Comparison of ENCODE assay signal across 25 mouse cellular contexts in the genomic region with DNA sequence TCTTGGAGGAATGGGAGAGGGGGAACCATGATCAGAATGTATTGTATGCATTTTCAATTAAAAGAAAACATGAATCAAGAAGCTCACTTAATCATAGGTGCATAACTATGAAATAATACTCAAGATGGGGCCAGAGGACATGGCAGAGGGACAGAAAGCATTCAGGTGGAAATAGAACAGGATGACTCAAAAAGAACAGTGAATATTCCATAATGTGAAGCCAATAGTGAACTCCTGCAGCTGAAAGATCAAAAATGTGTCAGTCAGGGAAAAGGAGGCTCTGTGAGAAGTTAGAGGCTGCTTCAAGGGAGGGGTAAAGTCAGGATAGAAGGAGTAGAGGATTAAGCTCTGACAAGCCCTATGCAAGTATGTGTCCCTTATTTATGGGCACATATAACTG. TPM values are rescaled to one million over a fixed set of nuclear protein-coding genes. Genes with fewer than 3 reads are reported as not detected.
A peak's percentile ranks its signal among the peaks of the same experiment; 100 is the strongest.
DNase-seq lines count a peak whose midpoint lies in the region; ATAC-seq and TF ChIP-seq lines count a peak whose summit lies in the region.
"Had no signal": no experiment of that assay in that cellular context is flagged by ENCODE, and none has a peak within 500 bp of the region (broad histone marks: within the 10 kb centered on the region; RNA-seq: fewer than 3 reads in every experiment).

No protein-coding gene starts in this region.

- TF ChIP-seq POLR2A in heart, adult 2 months (IDR thresholded peaks at IDR 0.05; ENCODE audit: insufficient read depth, low read depth, low read length): no peak

- intact Hi-C loops in heart, adult 2 months (cut with DNase I): no loop called here

- no peak overlapping the region for H3K4me2 ChIP-seq in midbrain, embryonic 12.5 days (replicated peaks)
- H3K4me2 ChIP-seq in midbrain, postnatal 0 days (ENCODE audit: low read depth, low read length, poor library complexity, severe bottlenecking): no peak overlapping the region
- H3K4me2 ChIP-seq in forebrain, embryonic 16.5 days (ENCODE audit: low read length): no peak overlapping the region
- H3K4me2 ChIP-seq: embryonic facial prominence, embryonic 13.5 days; forebrain, embryonic 12.5 days; forebrain, embryonic 15.5 days; heart, embryonic 11.5 days; hindbrain, embryonic 12.5 days; hindbrain, embryonic 15.5 days had no signal

- TF ChIP-seq CTCF in heart, adult 2 months (IDR thresholded peaks at IDR 0.05): no peak
- no peak for TF ChIP-seq CTCF in midbrain, postnatal 0 days (IDR thresholded peaks at IDR 0.05)

- H3K9ac ChIP-seq in heart, adult 2 months (ENCODE audit: low read depth, low read length): no peak overlapping the region
- no peak overlapping the region for H3K9ac ChIP-seq in midbrain, embryonic 12.5 days (replicated peaks)
- no peak overlapping the region for H3K9ac ChIP-seq in midbrain, postnatal 0 days (replicated peaks; ENCODE audit: low read length, poor library complexity, severe bottlenecking)
- no peak overlapping the region for H3K9ac ChIP-seq in forebrain, embryonic 16.5 days (replicated peaks; ENCODE audit: low read depth, low read length)
- H3K9ac ChIP-seq: embryonic facial prominence, embryonic 13.5 days; forebrain, embryonic 12.5 days; forebrain, embryonic 15.5 days; hindbrain, embryonic 12.5 days; hindbrain, embryonic 15.5 days had no signal

- peaks cover 2% of the 10 kb centered on the region for H3K4me1 ChIP-seq in heart, adult 2 months (ENCODE audit: control insufficient read depth, insufficient read depth, low read length)
- no peaks in the 10 kb centered on the region for H3K4me1 ChIP-seq in heart, embryonic 10.5 days
- no peaks in the 10 kb centered on the region for H3K4me1 ChIP-seq in midbrain, embryonic 12.5 days
- no peaks in the 10 kb centered on the region for H3K4me1 ChIP-seq in midbrain, postnatal 0 days (ENCODE audit: insufficient read depth, low read length)
- H3K4me1 ChIP-seq in forebrain, embryonic 16.5 days (replicated peaks; ENCODE audit: control insufficient read depth, insufficient read depth, low read length): no peaks in the 10 kb centered on the region
- H3K4me1 ChIP-seq: embryonic facial prominence, embryonic 10.5 days; embryonic facial prominence, embryonic 13.5 days; forebrain, embryonic 12.5 days had no signal

- no peaks in the 10 kb centered on the region for H3K9me3 ChIP-seq in heart, embryonic 10.5 days
- no peaks in the 10 kb centered on the region for H3K9me3 ChIP-seq in midbrain, embryonic 12.5 days
- no peaks in the 10 kb centered on the region for H3K9me3 ChIP-seq in midbrain, postnatal 0 days (ENCODE audit: low read length)
- H3K9me3 ChIP-seq in forebrain, embryonic 16.5 days (ENCODE audit: control insufficient read depth, low read length): no peaks in the 10 kb centered on the region
- H3K9me3 ChIP-seq: embryonic facial prominence, embryonic 10.5 days; embryonic facial prominence, embryonic 13.5 days; forebrain, embryonic 12.5 days; forebrain, embryonic 15.5 days; hindbrain, embryonic 12.5 days; hindbrain, embryonic 15.5 days had no signal

- H3K36me3 ChIP-seq in heart, adult 2 months (ENCODE audit: control insufficient read depth, insufficient read depth, low read length): peaks cover 13% of the 10 kb centered on the region
- H3K36me3 ChIP-seq in heart, embryonic 10.5 days: no peaks in the 10 kb centered on the region
- no peaks in the 10 kb centered on the region for H3K36me3 ChIP-seq in midbrain, embryonic 12.5 days
- no peaks in the 10 kb centered on the region for H3K36me3 ChIP-seq in midbrain, postnatal 0 days (ENCODE audit: insufficient read depth, low read length)
- H3K36me3 ChIP-seq in forebrain, embryonic 16.5 days (ENCODE audit: control insufficient read depth, insufficient read depth): no peaks in the 10 kb centered on the region
- H3K36me3 ChIP-seq: embryonic facial prominence, embryonic 10.5 days; embryonic facial prominence, embryonic 13.5 days; forebrain, embryonic 12.5 days; forebrain, embryonic 15.5 days; hindbrain, embryonic 12.5 days; hindbrain, embryonic 15.5 days had no signal

- H3K27me3 ChIP-seq in heart, adult 2 months (ENCODE audit: control insufficient read depth, insufficient read depth, low read length): no peaks in the 10 kb centered on the region
- no peaks in the 10 kb centered on the region for H3K27me3 ChIP-seq in heart, embryonic 10.5 days (ENCODE audit: insufficient read depth, poor library complexity, severe bottlenecking)
- no peaks in the 10 kb centered on the region for H3K27me3 ChIP-seq in midbrain, embryonic 12.5 days
- no peaks in the 10 kb centered on the region for H3K27me3 ChIP-seq in midbrain, postnatal 0 days (ENCODE audit: insufficient read depth, low read length)
- H3K27me3 ChIP-seq in forebrain, embryonic 16.5 days (replicated peaks; ENCODE audit: control insufficient read depth, insufficient read depth, low read length): no peaks in the 10 kb centered on the region
- H3K27me3 ChIP-seq: embryonic facial prominence, embryonic 13.5 days; forebrain, embryonic 12.5 days; forebrain, embryonic 15.5 days; hindbrain, embryonic 12.5 days; hindbrain, embryonic 15.5 days had no signal

- TF ChIP-seq EP300 in heart, adult 2 months (IDR thresholded peaks at IDR 0.05; ENCODE audit: insufficient read depth, low read depth, low read length): no peak

- H3K4me3 ChIP-seq in heart, adult 2 months: no peak overlapping the region
- H3K4me3 ChIP-seq in heart, embryonic 10.5 days: no peak overlapping the region
- no peak overlapping the region for H3K4me3 ChIP-seq in midbrain, embryonic 12.5 days
- H3K4me3 ChIP-seq in midbrain, postnatal 0 days (ENCODE audit: low read depth, low read length): no peak overlapping the region
- H3K4me3 ChIP-seq in forebrain, embryonic 16.5 days (replicated peaks; ENCODE audit: low read length): no peak overlapping the region
- H3K4me3 ChIP-seq: embryonic facial prominence, embryonic 10.5 days; embryonic facial prominence, embryonic 13.5 days; erythroblast, embryonic 14.5 days; forebrain, embryonic 12.5 days; forebrain, embryonic 15.5 days; hindbrain, embryonic 12.5 days; hindbrain, embryonic 15.5 days had no signal

- no peaks in the 10 kb centered on the region for H3K79me2 ChIP-seq in heart, adult 2 months (replicated peaks; ENCODE audit: control insufficient read depth, insufficient read depth, low read length)

- DNase-seq in cerebellum, adult 18-20 months: peak; percentile 31 to 32
- no peak for DNase-seq in cerebellum, postnatal 25 days
- no peak for DNase-seq in heart, adult 2 months
- DNase-seq in heart, embryonic 10.5 days (ENCODE audit: low spot score): no peak
- DNase-seq in midbrain, postnatal 0 days (ENCODE audit: low spot score): no peak
- peak; percentile 58 for DNase-seq in brain, adult 2 months (ENCODE audit: low read depth, low spot score)
- DNase-seq: adrenal gland, adult 2 months; adrenal gland, postnatal 14 days; cerebellum, adult 11 months; cerebellum, postnatal 36 days; embryo, embryonic 11 days; gastrocnemius, postnatal 25 days; heart, adult 18-20 months had no signal

- ATAC-seq in midbrain, embryonic 12.5 days (ENCODE audit: low FRiP score, low read depth): no peak
- ATAC-seq in midbrain, postnatal 0 days (ENCODE audit: low FRiP score): no peak
- ATAC-seq in forebrain, embryonic 16.5 days: no peak
- ATAC-seq: CD4-positive, CD25-positive, alpha-beta regulatory T cell, adult 4 months; forebrain, embryonic 15.5 days; intestine, postnatal 0 days had no signal

- peak overlapping the region; percentile 19; the same call in 1 of the 2 replicates for H3K27ac ChIP-seq in heart, adult 2 months
- H3K27ac ChIP-seq in heart, embryonic 10.5 days: no peak overlapping the region
- H3K27ac ChIP-seq in midbrain, embryonic 12.5 days (replicated peaks): 0 out of 2 replicates have a peak overlapping the region, but pooled peaks have one; percentile 35
- H3K27ac ChIP-seq in midbrain, postnatal 0 days (ENCODE audit: low read depth, low read length): no peak overlapping the region
- no peak overlapping the region for H3K27ac ChIP-seq in forebrain, embryonic 16.5 days (ENCODE audit: low read length)
- H3K27ac ChIP-seq: embryonic facial prominence, embryonic 10.5 days; embryonic facial prominence, embryonic 13.5 days; forebrain, embryonic 12.5 days; forebrain, embryonic 15.5 days; hindbrain, embryonic 12.5 days; hindbrain, embryonic 15.5 days had no signal

RNA-seq across cellular contexts. Expression of a gene that starts 6.4 kb away (rescaled TPM):
- 10 to 100 TPM; 26.2 to 29.4 TPM for total RNA-seq in heart, adult 2 months (2021)
- 12.7 and 22.5 TPM in 2 replicates for polyA plus RNA-seq in heart, adult 2 months (2012; rRNA removed)
- 32.2 and 39.0 TPM in 2 replicates for polyA plus RNA-seq in heart, embryonic 10.5 days (2016; fragmentation: Nextera tagmentation; extraction: Ambion mirVana)
- polyA plus RNA-seq in midbrain, embryonic 12.5 days (2016; fragmentation: Nextera tagmentation; extraction: Ambion mirVana): 52.6 and 56.3 TPM in 2 replicates
- total RNA-seq in midbrain, postnatal 0 days (2014; rRNA removed): 37.5 and 43.2 TPM in 2 replicates
- 50.9 and 52.5 TPM in 2 replicates for polyA plus RNA-seq in midbrain, postnatal 0 days (2015; fragmentation: Nextera tagmentation; extraction: Ambion mirVana)
- 60.5 and 70.8 TPM in 2 replicates for polyA plus RNA-seq in forebrain, embryonic 16.5 days (2015; fragmentation: Nextera tagmentation; extraction: Ambion mirVana)

Comparison
In these comparisons a context has a peak if more than half of its experiments do, and no peak if none do; other contexts are left out.
1. DNase-seq: peak in cerebellum, adult 18-20 months (2 of 2) and brain, adult 2 months (single experiment); none in cerebellum, postnatal 25 days (0 of 2), heart, adult 2 months (0 of 2), heart, embryonic 10.5 days (single experiment) and midbrain, postnatal 0 days (single experiment).
2. H3K27ac ChIP-seq: peak in heart, adult 2 months (single experiment) and midbrain, embryonic 12.5 days (single experiment); none in heart, embryonic 10.5 days (single experiment), midbrain, postnatal 0 days (single experiment) and forebrain, embryonic 16.5 days (single experiment).